Mouse (Mus musculus): ENCODE results near the gene Fnbp1.

GRCm38 (mm10) chr2:31097276-31097675 is 44.5 kb downstream of the Fnbp1 start:
- TF ChIP-seq POLR2A (IDR thresholded peaks at IDR 0.05; ENCODE audit: insufficient read length, low read depth) (no peak), SRF (IDR thresholded peaks at IDR 0.05; ENCODE audit: control insufficient read depth, insufficient read length, low read depth) (no peak), POLR2AphosphoS2 (IDR thresholded peaks at IDR 0.05; ENCODE audit: insufficient read length, low read depth) (no peak), MYOD1 (IDR thresholded peaks at IDR 0.05; ENCODE audit: control insufficient read depth in 1 of 3, insufficient read length in 2 of 3, low read depth in 2 of 3) (no peak)
